Mouse (Mus musculus) kidney, postnatal 14 days (tissue): Measurements from ENCODE around the gene Zdhhc7.

ENCODE experiments used
- DNase-seq: peaks from one replicate; pipeline ENCODE4 v3.0.0; 2022; ENCODE audit warnings: mixed read lengths

Zdhhc7 gene

DNA sequence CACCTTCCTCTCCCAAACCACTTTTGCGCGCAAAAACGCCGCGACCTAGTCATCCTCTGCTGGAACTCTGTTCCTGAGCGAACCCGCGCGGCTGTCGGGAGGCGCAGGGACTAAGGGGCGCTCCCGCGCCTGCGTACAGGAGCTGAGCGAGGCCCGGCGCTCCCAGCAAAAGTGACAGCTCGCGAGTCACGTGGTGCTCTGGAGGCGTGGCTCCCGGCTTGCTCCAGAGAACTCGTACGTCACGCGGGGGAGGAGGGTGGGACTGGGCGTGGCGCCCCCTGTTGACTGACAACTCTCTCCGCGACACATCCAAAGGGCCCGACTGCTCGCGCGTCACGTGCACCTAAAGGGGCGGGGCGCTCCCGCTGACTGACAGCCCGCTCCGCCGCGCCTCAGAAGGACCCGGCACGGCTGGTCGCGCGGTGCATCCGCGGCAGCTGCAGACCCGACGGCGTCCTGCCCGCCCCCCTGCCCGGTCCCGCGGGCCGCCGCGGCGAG, 12.5 kb upstream of the Zdhhc7 start, which contains the start of gene 6430548M08Rik:
Gene 6430548M08Rik (plus strand): TSS at position 395 of the 498 bp plus-strand sequence.
- DNase-seq, result peak; percentile 100

DNA sequence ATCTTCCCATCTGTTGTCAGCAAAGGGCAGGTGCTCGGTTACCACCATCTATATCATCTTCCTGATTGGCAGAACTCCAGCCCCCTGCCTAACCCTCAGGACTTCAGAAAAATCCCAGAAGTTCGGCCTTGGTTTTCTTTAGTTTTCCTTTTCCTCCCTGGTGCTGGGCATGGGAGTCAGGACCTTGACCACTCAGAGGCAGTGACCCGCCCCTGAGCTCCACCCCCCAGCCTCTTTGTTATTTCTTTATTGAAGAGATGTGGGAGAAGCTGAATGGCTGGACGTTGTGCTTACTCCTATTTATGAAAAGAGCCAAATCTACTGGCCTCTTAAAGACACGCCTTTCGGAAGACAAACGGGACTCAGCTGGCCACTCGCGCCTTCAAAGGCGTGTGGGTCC, 12.0 kb upstream of the Zdhhc7 start:
- peak; percentile 80 for DNase-seq

DNA sequence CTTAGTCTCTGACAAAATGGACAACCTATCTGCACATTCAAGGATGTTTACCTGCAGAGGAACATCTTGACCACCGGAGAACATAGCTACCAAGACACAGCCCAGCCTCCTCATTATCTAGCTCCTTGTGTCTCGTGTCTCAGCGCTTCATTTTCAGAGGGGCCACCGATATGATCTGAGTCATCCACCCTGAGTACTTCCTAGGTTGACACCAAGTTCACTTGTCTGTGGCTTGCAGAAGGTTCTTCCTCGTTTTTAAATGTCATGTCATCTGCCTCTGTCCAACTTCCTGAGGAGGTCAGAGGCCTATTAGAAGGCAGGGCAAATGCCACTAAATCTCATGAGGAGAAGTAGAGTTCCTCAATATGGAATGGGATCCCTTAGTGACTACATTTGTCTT, 11.3 kb upstream of the Zdhhc7 start:
- DNase-seq, result no peak

DNA sequence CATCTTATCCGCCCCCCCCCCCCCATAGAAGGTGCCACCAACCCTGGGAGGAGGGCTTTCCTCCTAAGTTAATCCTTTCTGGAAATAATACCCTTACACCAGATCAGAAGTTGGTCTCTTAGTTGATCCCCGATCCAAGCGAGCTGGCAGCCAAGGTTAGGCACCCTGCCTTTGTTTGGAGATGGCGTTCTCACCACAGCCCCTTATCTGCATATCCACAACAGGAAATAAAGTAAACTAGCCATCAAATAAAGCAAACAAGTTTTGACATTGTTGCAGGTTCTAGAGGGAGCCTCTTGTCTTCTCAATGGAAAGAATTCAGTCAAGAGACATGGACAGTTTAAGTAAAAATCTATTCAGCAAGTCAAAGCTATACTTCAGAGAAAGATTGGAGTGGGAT, 10.1 kb upstream of the Zdhhc7 start:
- DNase-seq, result no peak

DNA sequence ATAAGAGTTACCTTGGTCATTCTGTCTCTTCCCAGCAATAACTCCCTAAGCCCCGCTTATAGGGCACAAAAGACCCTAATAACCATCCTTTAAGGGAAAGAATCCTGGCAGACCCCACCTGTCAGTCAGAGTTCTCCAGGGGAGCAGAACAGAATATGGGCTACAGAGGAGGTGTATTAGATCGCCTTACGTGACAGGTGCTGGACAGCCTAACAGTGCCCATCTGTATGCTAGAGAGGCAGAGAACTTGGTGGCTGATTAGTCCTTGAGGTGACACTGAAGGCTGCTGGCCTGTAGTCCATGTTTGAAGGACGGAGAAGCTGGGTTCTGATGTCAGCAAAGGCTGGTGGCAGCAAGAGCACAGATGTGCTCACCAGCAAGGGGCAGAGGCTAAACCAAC, 9.7 kb upstream of the Zdhhc7 start:
- no peak for DNase-seq

DNA sequence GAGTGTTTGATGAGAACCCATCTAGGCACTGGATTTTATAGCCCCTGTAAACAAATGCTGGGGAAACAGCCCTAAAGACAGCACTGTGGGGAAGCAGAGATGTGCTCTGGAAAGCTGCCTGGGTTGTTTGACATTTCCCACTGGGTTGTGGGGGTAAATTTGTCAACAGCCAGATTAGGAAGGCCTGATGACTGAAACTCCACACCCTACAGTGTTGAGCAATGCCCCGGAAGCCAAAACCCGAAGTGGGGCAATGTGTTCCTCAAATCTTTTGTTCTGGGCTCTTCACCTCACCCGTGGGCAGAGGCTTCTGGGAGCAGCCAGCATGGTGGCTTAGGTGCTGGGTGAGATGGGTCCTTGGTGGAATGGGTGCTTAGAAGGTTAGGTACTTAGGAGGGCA, 7.9 kb upstream of the Zdhhc7 start:
- DNase-seq, result no peak

DNA sequence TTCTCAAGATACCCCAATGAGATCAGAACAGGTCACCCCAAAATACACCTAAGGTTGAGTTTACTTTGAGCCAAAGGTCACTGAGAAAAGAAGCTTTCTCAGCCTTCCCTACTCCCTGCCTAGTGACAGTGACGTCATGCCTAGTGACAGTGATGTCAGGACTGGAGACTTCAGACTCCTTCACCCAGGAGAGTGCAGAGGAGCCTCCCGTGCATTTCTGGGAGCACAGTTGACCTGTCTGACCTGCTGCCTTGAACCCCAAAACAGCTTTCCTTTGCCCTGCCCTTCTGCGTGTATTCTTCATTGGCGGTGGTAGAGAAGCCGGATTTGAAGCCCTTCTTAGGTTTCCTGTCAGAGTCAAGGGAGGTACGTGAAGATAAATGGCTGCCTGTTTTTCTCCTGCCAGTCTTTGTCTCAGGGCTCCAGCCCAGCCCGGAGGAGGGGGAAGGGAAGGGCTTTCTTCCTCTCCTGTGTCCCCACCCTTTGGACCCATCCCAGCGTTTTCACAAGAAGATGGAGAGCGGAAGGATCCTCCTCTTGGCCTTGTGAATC, 3.5 kb upstream of the Zdhhc7 start:
- peak; percentile 88 for DNase-seq

DNA sequence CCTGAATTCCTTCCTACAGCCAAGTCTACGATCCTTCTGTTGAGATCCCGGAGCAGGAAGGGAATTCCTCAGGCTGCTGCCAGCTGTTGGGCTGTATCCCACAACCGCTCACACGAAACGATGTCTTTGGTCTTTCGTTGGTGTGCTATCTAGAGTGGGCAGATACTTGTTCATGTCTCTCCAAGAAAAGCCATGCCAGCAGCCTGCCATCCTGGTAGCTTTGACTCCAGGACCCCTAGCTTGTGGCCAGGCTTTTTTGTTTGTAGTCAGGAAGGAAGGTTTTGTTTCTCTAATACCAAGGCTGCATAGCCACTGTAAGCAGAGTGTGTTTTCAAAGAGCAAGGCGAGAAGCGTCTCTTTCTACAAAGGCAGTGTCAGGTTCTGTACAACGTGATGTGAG, 2.6 kb upstream of the Zdhhc7 start:
- peak; percentile 34 for DNase-seq

DNA sequence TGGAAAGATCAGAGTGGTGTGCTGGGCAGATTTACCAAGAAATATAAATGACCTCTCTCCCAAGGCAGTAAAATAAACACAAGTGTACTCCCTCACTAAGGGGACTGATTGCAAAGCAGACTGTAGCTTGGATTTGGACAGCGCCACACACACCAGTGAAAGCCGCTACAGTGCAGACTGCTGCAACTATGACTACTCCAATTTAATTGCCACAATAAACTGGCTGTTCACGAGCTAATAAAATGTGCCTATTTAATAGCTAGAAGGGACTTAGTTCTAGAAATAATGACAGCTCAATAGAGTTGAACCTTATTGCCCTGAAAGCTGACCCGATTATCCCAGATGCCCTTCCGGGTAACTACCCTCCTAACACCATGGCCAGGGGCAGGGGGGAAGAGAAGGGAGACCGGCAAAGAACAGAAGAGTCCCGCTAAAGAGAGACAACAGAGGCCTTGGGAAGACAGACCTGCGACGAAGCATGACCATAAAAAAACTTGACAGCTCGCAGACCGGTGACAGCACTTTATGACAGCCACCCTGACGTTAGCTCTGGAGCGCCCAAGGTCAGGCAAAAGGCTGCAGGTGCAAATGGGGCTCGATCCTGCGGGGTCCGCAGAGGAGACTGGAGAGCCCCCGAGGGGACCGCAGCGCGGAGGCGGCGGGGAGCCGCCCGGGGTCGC, 754 bp downstream of the Zdhhc7 start:
- peak; percentile 26 for DNase-seq

DNA sequence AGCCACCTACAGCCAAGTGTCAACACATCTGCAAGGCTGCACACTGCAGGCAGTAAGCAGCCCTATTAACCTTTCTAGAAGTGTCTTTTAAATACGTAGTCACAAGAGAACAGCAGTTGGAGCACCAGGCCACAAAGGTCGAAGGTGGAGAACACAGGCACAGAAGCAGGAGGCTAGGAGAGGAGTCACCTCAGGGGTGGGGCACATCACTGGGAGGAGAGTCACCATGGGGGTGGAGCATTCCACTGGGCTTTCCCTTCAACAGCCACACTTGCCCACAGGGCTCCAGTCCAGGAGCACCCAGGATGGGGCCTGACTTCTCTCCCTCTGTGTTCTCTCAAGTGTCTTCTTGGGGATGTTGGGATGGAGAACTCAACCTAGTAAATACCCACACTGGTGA, 4.8 kb downstream of the Zdhhc7 start:
- no peak for DNase-seq

DNA sequence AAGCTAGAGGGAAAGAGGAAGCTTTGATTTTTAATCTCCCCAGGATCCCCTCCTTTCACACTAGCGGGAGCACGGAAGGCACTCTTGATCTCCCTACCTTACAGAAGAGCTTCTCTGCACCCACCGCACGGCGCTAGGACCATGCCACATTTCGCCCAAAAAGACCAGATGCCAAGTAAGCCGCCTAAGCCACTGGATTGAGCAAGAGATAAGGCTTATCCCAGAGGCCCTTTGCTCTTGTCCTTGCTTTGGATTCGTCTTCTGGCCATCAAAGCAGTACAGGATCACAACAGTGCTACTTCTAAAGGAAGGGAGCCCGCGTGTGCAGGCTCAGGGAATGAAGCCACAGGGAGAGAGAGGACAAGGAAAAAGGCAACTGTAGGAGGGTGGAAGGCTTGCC, 6.5 kb downstream of the Zdhhc7 start:
- no peak for DNase-seq

DNA sequence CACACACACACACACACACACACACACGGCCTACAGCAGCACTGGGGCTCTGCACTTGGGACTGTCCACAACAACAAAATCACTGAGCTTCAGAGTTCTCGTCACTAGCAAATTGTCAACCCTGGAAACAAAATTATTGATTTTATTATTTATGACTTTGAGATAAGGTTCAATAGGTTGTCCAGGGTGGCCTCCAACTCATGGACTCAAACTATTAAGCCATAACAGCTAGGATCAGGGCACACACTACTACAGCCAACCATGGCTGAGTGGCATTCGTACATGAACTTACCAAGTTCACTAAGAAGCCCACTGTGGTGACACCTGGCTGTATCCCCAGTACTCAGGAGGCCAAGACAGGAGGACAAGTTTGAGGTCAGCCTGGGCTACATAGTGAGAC, 8.2 kb downstream of the Zdhhc7 start:
- DNase-seq, result no peak

DNA sequence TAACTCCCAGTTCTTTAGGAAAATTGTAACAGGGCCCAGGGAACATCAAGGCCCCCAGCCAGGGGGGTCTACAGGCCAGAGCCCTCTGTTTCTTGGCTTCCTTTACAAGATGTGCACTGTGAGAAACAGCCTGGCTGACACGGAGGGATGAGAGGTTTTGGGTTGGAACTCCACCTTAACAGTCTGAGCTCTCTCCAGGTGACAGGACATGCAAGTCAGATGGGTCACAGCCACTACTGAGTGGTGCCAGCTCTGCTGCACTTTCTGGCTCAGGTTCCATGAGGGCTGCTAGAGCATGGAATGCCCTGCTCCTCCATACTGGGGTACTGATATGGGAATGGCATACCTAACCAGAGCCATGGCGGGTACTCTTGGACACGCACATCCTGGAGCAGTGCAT, 10.2 kb downstream of the Zdhhc7 start:
- no peak for DNase-seq

DNA sequence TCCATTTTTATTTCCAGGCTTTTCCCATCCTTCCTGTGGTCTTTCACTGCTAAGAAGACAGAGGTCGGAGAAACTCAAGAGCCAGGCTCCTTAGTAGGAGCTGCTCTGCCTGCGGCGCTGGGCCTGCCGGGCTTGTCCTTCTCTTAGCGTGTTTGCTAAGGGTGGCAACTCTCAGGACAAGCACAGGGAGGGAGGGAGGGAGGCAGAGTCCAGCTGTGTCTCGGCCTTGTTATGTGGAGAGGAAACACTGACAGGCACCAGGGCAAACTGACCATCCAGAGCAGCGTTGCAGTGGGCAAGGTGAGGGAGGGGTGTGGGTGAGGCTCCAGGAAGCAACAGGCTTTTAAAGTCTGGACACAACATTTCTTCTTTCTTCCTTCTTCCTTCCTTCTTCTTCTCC, 11.8 kb downstream of the Zdhhc7 start:
- DNase-seq, result no peak

DNA sequence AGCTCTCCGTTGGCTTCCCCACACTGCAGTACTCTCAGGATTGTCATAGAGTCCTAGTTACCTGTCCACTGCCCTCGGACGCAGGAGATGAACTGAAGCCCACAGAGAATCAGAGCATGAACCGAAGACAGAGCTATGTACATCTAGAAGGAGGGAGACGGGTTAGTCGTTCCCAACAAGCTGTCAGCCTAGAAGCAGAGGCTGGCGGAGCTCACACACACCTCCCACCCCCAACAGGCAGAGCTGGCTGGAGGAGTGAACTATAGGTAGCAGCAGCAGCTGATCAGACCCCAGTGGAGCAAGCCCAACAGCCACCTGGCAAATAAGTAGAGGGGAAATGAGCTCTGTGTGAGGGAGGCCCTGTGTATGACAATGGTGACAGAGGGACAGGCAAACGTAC, 16.5 kb downstream of the Zdhhc7 start:
- DNase-seq, result no peak

DNA sequence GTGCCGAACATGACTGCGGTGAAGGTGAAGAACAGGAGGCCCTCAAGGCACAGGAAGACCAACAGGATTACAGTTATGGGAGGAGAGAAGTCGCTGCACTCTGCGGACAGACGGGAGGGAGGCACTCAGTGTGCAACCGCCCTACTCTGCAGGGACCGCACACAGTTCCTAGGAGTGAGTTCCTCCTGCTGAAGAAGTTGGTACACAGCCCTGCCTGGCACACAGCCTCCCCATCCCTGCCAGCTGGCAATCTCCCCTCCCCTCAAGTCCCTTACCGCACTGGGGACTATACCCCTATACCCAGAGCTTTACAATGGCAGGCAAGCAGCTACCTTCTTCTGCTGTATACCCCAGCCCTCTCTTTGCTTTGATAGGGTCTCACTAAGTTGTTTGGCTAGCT, 18.0 kb downstream of the Zdhhc7 start:
- no peak for DNase-seq

DNA sequence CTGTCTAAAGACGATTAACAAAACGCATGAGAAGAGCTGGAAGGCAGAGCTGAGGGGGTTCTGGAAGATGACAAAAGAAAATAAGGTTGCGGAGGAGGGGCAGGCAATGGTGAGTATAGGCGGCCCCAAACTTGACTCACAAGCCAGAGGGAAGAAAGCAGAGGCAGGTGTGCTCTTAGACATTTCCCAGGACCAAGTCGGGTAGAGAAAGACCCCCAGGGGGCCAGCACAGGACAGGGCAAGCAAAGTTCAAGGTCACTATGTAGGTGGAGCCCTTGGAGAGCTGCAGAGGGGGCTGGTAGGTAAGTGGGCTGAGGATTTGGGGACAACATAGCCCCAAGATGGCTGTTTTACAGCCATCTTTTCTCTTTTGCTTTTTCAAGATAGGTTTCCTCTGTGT, 21.9 kb downstream of the Zdhhc7 start:
- DNase-seq, result no peak

DNA sequence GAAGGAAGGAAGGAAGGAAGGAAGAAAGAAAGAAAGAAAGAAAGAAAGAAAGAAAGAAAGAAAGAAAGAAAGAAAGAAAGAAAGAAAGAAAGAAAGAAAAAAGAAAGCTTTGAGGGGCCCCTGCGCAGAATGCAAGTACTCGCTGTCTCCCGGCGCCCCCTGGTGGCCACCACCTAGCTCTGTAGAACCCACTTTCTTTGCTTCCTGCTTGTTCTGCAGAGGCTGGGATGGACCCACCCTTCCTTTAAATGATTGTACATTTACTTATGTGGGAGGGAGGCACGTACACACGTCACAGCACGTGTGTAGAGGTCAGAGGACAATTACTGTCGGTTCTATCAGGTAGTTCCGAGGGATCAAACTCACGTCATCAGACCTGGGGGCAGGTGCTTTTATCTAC, 23.2 kb downstream of the Zdhhc7 start:
- peak; percentile 88 for DNase-seq

DNA sequence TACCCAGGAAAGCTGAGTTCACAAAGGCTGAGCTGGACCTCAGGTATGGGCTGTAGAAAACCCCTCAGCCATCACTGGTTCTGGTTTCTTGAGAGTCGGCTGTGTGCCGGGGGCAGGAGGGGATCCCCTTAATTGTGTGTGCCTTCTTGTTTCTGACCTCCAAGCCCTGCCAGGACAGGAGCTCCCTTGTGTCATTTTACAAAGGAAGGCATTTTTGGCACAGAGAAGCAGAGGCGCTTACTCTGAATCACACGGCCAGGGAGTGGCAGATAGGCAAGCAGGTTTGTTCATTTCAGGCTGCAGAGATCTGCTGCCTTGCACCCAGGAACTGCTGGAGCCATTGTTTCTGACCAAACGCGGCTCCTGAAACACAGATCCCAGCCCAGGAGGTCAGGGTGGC, 25.9 kb downstream of the Zdhhc7 start:
- DNase-seq, result no peak

DNA sequence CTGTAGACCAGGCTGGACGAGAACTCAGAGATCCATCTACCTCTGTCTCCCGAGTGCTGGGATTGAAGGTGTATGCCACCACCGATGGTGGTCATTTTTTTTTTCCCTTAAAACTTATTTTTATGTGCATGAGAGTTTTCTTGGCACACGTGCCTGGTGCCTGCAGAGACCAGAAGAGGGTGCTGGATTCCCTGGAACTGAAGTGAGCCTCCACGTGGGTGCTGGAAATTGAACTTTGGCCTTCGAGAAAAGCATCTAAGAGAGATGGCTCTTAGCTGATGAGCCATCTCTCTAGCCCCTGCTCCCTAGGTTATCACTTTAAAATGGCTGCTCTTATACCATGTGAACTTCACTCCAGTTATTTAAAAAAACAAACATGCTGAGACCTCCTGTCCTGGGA, 26.8 kb downstream of the Zdhhc7 start:
- DNase-seq, result no peak

DNA sequence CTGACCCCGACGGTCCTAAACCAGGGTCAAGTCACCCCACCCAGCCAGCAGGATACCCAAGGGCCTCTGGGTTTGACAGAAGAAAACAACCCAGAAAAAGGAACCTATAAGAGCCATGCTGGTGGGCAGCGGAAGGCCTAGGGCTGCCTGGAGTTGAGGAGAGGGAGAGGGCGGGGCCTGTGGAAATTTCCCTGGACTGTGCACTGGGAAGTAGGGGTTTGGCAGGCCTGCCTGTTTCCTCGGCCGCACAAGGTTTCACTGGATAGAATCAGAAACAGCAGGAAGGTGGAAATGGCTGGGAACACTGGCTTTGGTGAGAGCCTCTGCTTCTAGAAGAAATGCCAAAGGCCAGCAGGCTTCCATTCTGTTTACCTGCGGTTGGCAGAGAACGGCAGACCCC, 28.5 kb downstream of the Zdhhc7 start:
- peak; percentile 67 for DNase-seq

DNA sequence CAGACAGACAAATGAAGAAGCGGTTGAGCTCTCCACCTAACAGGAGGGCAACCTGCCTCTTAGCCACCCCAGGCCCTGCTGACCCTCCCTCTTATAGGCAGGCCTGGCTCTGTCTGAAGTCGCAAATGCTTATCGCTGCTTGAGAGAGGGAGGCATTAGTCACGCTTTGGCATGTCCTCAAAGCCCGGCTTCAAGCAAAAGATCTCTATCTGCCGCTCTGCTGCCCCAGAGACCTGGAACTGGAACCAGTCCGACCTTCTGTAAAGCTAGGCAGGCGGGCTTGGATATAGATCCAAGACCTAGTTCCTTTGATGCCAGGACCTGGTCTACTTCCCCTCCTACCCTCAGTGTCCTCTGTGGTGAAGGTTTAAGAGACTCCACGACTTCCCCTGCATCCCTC, 29.0 kb downstream of the Zdhhc7 start:
- no peak for DNase-seq

DNA sequence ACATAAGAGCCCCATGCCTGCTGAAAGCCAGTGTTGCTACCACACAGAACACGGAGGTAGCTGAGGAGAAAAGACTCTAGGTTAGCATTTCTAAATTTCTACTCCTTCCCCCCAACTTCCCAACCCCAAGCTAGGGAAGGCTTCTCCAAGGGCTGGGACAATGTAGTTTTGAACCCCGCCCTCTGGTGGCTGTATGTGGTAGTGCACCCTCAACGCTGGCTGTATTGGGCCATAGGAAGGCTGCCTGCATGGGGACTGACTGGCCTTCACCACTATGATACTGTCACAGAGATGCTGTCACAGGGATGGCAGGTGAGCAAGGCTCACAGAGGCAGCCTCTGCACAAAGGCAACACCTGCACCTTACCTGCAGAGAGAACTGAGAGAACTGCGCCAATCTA, 29.6 kb downstream of the Zdhhc7 start:
- DNase-seq, result peak; percentile 86

DNA sequence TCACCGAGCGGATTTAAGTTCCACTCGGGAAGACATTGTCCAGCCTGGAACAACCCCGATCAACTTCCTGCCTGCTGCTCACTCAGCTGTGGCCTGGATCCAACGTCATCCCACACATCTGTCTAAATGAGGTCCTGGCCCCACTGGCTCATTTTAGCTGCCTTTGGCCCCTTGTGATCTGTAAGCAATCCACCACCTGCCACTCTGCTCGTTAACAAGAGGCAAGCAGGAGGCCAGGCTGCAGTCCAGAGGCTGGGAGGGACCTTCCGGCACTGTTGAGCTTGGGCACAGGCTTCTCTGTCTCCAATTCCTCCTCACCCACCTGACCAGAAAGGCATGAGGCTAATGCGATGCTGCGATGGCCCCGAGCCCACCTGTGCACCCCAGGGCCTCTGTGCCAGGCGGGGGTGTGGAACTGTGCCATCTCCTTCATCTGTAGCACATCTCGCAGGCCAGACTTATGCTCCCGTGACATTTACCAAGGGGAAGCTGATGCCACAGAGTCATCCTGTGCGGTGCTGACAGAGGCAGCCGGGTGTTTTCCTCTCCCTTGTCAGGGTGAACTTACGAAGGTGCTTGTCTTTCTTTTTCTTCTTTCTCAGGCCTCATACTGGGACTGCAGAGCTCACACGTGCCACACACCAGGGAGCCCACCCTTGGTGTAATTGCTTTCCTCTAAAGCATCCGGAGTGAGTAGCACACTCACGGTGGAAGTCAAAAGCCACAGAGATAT, 33.2 kb downstream of the Zdhhc7 start:
- peak; percentile 86 for DNase-seq
